Mouse (Mus musculus) cerebellum, adult 2 months (tissue): ENCODE measurements around the gene Rnf185.

Source experiments
- CTCF ChIP-seq: fragments of 200-500 bp; IDR thresholded peaks from 2 replicates; pipeline ENCODE4 v1.5.1; 2011; ENCODE audit warnings: low read depth, mild to moderate bottlenecking, control low read depth, low read length, moderate library complexity, borderline replicate concordance; ENCODE audit not compliant: insufficient read depth
- POLR2A ChIP-seq: fragments of 200-500 bp; IDR thresholded peaks from 2 replicates; pipeline ENCODE4 v1.6.1; 2011; ENCODE audit warnings: low read length, control low read depth, borderline replicate concordance; ENCODE audit not compliant: insufficient read depth

DNA sequence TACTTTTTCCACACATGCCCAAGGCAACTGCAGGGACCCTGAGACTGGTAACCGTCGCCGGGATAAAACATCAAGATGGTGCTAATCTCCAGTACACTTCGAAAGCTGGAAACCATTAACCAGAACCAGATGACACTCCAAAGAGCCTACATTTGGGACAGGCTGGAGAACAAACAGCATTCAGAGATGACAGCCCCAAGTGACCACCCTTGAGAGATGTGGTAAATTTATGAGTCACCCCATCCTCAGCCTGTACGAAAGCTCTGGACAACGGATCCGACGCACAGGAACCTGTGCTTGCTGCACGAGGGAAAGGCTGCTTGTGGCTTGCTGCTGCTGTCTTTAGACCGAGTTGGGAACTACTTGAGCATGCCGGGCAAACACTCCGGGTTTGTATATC lies 77.4 kb downstream of the Rnf185 start:
- no peak for TF ChIP-seq POLR2A
- TF ChIP-seq CTCF, result no peak
